Mouse (Mus musculus) cerebellum, adult 2 months (tissue): ENCODE results near the gene Tef.

ENCODE experiments used
- CTCF ChIP-seq: fragments of 200-500 bp; IDR thresholded peaks from 2 replicates; pipeline ENCODE4 v1.5.1; 2011; ENCODE audit warnings: low read depth, mild to moderate bottlenecking, control low read depth, low read length, moderate library complexity, borderline replicate concordance; ENCODE audit not compliant: insufficient read depth
- POLR2A ChIP-seq: fragments of 200-500 bp; IDR thresholded peaks from 2 replicates; pipeline ENCODE4 v1.6.1; 2011; ENCODE audit warnings: low read length, control low read depth, borderline replicate concordance; ENCODE audit not compliant: insufficient read depth

DNA sequence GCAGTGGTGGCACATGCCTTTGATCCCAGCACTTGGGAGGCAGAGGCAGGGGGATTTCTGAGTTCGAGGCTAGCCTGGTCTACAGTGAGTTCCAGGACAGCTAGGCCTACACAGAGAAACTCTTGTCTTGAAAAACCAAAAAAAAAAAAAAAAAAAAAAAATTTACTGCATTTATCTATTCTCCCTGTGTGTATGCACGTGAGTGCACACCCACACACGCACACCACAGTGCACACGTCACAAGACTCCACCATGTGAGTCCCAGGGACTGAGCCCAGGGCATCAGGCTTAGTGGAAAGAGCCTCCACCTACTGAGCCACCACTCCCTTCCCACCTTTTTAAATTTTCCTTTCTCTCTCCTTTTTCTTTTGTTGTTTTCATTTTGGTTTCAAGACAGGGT lies 28.3 kb downstream of the Tef start:
- no peak for TF ChIP-seq CTCF
- no peak for TF ChIP-seq POLR2A
